Mouse (Mus musculus) neural tube, embryonic 11.5 days (tissue): Measurements from ENCODE around the gene Hnrnph1. TPM values are rescaled to one million over a fixed set of nuclear protein-coding genes. Genes with fewer than 3 reads are reported as not detected.
A peak's percentile ranks its signal among the peaks of the same experiment; 100 is the strongest.
"Not testable (repeated sequence)": the region's sequence is repeated elsewhere in the genome, so short reads cannot be mapped to it uniquely, and the experiment has no call there.

Experiments
- ATAC-seq: fragments of 200-750 bp; cut with Nextera tagmentation; 2 replicates; pipeline ENCODE4 v1.8.0; 2017; ENCODE audit warnings: moderate number of reproducible peaks, mild to moderate bottlenecking, moderate TSS enrichment, moderate library complexity; ENCODE audit not compliant: insufficient read depth, low FRiP score, low TSS enrichment
- DNase-seq: peaks from one replicate; pipeline ENCODE4 v3.0.0-alpha.2; 2015; ENCODE audit warnings: low spot score
- H3K27ac ChIP-seq: fragments of 300-500 bp; sonication (generic); 2 replicates; pipeline ENCODE4 v1.5.1; 2014; ENCODE audit warnings: low read depth, mild to moderate bottlenecking, low read length
- H3K27me3 ChIP-seq: fragments of 300-500 bp; sonication (generic); 2 replicates; pipeline ENCODE4 v1.6.1; 2014; ENCODE audit warnings: mild to moderate bottlenecking, low read length, mixed read lengths; ENCODE audit not compliant: control insufficient read depth, insufficient read depth
- H3K36me3 ChIP-seq: fragments of 300-500 bp; sonication (generic); 2 replicates; pipeline ENCODE4 v1.6.1; 2014; ENCODE audit warnings: mild to moderate bottlenecking, low read length, moderate library complexity, mixed read lengths; ENCODE audit not compliant: control insufficient read depth, insufficient read depth
- H3K4me1 ChIP-seq: fragments of 300-500 bp; sonication (generic); 2 replicates; pipeline ENCODE4 v1.6.1; 2014; ENCODE audit warnings: low read length, mixed read lengths; ENCODE audit not compliant: control insufficient read depth, insufficient read depth
- H3K4me2 ChIP-seq: fragments of 300-500 bp; sonication (generic); 2 replicates; pipeline ENCODE4 v1.6.1; 2014; ENCODE audit warnings: low read depth, mild to moderate bottlenecking, moderate library complexity
- H3K4me3 ChIP-seq: fragments of 300-500 bp; sonication (generic); 2 replicates; pipeline ENCODE4 v1.5.1; 2014; ENCODE audit warnings: low read depth, low read length
- H3K9ac ChIP-seq: fragments of 300-500 bp; sonication (generic); 2 replicates; pipeline ENCODE4 v1.6.1; 2014; ENCODE audit warnings: mild to moderate bottlenecking, low read length
- H3K9me3 ChIP-seq: fragments of 300-500 bp; sonication (generic); 2 replicates; pipeline ENCODE4 v1.6.1; 2016; ENCODE audit warnings: low read length; ENCODE audit not compliant: control insufficient read depth
- WGBS: fragments of 180-500 bp; shearing (Covaris S2); extraction: QIAGEN DNeasy Blood & Tissue Kit; methylation state at CpG from one replicate; pipeline ENCODE4 v1.1.7; 2014; 5-methylcytosine and 5-hydroxymethylcytosine counted together
- polyA plus RNA-seq: library from polyadenylated mRNA; unstranded; fragments of >200 nt; fragmentation: Nextera tagmentation; extraction: Ambion mirVana; gene quantifications from 2 replicates; pipeline ENCODE4 v1.2.1, GENCODE M21; 2014

Hnrnph1 gene
- polyA plus RNA-seq, 1 experiment from 2014 or later: 876 TPM

DNA sequence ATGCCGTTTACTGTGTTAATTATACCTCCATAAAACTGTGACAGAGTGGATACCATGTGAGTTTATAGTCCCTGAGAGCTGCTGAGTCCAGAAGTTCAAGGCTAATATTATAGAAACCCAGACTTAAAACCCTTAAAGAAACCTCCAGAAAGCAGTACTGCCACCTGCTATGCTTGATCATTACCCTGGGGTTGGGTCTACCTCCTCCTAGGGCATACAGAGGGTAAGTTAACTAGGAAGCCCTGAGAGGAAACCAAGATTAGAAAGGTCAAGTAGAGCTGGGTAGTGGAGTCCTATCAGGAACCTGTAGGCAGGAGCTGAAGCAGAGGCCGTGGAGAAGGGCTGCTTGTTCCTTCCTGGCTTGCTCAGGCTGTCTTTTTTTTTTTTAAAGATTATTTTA, 24.6 kb upstream of the Hnrnph1 start:
- ATAC-seq: no peak
- DNase-seq: no peak
- WGBS: 78% methylated on average over 2 of the region's 2 CpGs
- no peak overlapping the region for H3K4me3 ChIP-seq
- no peak overlapping the region for H3K9ac ChIP-seq
- H3K36me3 ChIP-seq: no peaks in the 10 kb centered on the region
- H3K9me3 ChIP-seq: no peaks in the 10 kb centered on the region
- H3K4me1 ChIP-seq: no peaks in the 10 kb centered on the region
- H3K27me3 ChIP-seq: no peaks in the 10 kb centered on the region
- H3K27ac ChIP-seq: no peak overlapping the region
- H3K4me2 ChIP-seq: no peak overlapping the region

DNA sequence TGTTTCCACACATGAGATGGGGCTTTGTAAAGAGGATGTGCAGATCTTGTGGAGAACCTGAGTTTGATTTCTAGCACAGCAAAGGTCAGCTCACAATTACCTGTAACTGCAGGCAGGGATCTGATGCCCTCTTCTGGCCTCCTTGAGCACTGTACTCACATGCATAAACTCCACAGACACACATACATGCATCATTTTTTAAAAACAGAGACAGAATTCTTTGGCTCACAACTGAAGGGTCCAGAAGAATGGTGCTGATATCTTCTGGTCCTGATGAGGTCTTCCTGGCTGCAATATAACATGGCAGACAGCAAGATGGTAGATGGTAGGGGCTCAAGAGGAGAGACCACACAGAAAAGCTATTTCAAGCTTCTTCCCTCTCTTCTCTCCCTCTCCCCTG, 22.6 kb upstream of the Hnrnph1 start, which contains the start of gene Cby3:
Cby3 (plus strand) TSS at position 301 of the 400 bp plus-strand sequence.
- no peak within 1 kb of the TSS for H3K27ac ChIP-seq
- ATAC-seq (no peak), DNase-seq (no peak)
- H3K4me3 ChIP-seq: no peak within 1 kb of the TSS
- no peaks in the 10 kb centered on the region for H3K36me3 ChIP-seq
- no peak within 1 kb of the TSS for H3K4me2 ChIP-seq
- H3K4me1 ChIP-seq: no peaks in the 10 kb centered on the region
- no peaks in the 10 kb centered on the region; the same call in 1 of the 2 replicates for H3K27me3 ChIP-seq
- H3K9ac ChIP-seq: no peak within 1 kb of the TSS
- no peaks in the 10 kb centered on the region for H3K9me3 ChIP-seq

DNA sequence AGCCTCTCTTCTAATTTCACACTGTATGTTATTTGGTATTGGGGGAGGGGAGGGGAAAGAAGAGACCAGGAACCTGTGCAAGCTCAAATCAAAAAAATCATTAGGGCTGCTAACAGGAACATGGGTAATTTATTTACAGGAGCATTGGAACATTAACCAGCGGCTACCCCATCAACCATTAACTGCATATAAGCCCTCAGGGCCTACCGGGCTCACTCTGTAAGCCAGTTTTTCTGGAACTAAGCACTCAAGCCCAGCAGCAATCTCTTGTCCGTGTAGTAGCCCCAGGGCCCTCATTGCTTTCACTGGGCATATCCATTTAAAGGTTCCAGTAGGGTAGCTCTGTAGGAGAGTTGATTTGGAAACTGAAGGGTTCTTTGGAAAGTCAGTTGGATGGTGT, 21.9 kb upstream of the Hnrnph1 start:
- DNase-seq (no peak), ATAC-seq (no peak)
- Histone ChIP-seq H3K36me3 (no peaks in the 10 kb centered on the region), H3K9me3 (no peaks in the 10 kb centered on the region), H3K4me2 (no peak overlapping the region), H3K4me3 (no peak overlapping the region), H3K4me1 (no peaks in the 10 kb centered on the region), H3K27me3 (no peaks in the 10 kb centered on the region; the same call in 1 of the 2 replicates), H3K9ac (no peak overlapping the region), H3K27ac (no peak overlapping the region)
- WGBS: 71% methylated on average over 3 of the region's 3 CpGs

DNA sequence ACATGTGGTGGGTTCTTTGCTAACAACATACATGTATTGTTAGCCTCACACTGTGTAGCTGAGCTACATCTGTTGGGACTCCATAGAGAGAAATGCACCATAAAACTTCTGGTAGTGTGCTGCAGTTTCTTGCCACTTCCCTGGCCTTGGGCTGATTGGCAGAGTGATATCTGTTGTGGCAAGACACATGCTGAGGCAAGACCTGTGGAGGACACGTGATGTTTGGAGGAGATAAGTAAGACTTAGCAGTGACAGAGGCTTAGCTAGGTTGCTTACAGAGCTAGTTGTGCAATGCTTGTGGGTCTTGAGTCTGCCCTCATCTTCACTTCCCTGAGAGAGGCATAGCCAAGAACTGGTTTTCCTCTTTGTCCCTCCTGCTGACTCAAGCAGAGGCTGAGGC, 21.4 kb upstream of the Hnrnph1 start:
- DNase-seq (no peak), ATAC-seq (no peak)
- no peaks in the 10 kb centered on the region for H3K4me1 ChIP-seq
- H3K4me3 ChIP-seq: no peak overlapping the region
- WGBS: 77% methylated on average over 1 of the region's 1 CpGs
- H3K9me3 ChIP-seq: no peaks in the 10 kb centered on the region
- no peaks in the 10 kb centered on the region; the same call in 1 of the 2 replicates for H3K27me3 ChIP-seq
- no peak overlapping the region for H3K27ac ChIP-seq
- H3K36me3 ChIP-seq: no peaks in the 10 kb centered on the region
- H3K4me2 ChIP-seq: no peak overlapping the region
- no peak overlapping the region for H3K9ac ChIP-seq

DNA sequence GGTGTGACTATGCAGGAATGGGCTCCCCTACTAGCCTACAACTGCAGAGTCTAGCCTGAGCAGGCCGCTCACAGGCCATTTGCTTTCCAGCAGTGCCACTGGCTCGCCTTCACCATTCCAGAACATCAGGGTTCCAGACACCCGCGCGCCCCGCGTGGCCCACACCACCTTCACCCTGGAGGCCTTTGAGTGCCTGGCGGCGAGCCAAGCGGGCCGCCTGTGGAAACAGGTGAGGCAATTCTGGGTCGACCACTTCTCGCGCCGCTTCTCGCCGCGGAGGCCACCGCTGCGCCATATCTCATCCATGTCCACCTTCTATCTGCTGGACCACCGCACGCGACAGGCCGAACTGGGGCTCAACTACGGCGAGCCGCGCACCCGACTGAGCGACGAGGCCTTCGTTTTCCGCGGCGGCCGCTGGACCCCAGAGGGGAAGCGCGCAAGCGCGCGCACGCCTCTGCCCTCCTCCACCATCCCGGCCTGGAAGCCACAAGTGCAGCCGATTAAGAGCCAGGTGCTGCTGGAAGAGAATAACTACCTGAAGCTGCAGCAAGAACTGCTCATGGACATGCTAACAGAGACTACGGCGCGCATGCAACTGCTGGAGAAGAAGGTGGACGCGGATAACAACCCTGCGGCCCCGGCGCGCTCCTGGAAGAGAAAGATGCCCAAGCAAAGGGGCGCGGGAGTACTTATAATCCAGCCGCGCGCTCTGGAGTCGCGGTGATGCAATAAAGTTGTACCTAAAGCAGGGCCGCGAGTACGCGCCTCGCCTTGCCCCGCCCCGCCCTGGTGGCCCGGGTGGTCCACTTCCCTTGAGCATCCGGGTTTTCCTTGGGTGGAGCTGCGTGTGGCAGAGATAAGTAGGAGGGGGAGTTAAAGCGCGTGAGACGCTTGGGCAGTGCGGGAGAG, 17.6 kb upstream of the Hnrnph1 start:
- H3K9ac ChIP-seq: peak overlapping the region; percentile 58
- H3K36me3 ChIP-seq: no peaks in the 10 kb centered on the region
- ATAC-seq (no peak; the same call in 1 of the 2 replicates), DNase-seq (peak; percentile 68)
- no peaks in the 10 kb centered on the region for H3K9me3 ChIP-seq
- H3K4me1 ChIP-seq: no peaks in the 10 kb centered on the region
- H3K27me3 ChIP-seq: no peaks in the 10 kb centered on the region; the same call in 1 of the 2 replicates
- H3K4me2 ChIP-seq: peak overlapping the region; percentile 89
- H3K4me3 ChIP-seq: peak overlapping the region; percentile 52
- H3K27ac ChIP-seq: no peak overlapping the region
- WGBS: 2% methylated on average over 74 of the region's 74 CpGs

DNA sequence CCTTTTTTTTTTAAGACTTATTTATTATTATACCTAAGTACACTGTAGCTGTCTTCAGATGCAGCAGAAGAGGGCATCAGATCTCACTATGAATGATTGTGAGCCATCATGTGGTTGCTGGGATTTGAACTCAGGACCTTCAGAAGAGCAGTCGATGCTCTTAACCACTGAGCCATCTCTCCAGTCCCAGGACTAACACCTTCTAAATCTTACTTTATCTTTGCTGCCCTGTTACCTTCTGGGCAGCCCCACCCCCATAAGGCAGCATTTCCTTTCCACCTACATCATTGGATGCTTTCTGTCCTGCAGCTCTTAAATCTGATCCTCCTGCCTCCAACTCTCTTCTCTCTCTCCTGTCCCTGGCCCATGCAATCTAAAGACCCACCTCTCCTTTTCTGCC, 15.5 kb upstream of the Hnrnph1 start:
- H3K27me3 ChIP-seq, H3K27ac ChIP-seq, H3K4me1 ChIP-seq, ATAC-seq, H3K4me2 ChIP-seq, H3K9ac ChIP-seq, H3K4me3 ChIP-seq, DNase-seq, H3K9me3 ChIP-seq, H3K36me3 ChIP-seq: not testable (repeated sequence)
- WGBS: 91% methylated on average over 1 of the region's 1 CpGs

DNA sequence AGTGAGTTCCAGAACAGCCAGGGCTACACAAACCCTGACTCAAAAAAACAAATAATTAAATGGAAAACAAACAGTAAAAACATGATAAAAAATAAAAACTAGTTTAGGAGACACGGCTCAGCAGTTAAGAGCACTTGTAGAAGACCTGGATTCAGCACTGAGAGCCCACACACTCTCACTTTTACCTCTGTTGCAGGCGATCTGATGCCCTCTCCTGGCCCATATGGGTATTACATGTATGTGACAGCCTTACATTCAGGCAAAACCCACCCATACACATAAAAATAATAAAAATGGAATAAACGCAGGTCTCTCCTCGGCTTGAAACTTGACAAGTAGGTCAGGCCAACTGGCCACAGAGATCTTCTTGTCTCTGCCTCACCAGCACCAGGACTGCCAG, 12.2 kb upstream of the Hnrnph1 start:
- Histone ChIP-seq H3K9ac (no peak overlapping the region), H3K9me3 (no peaks in the 10 kb centered on the region), H3K27ac (no peak overlapping the region), H3K4me2 (no peak overlapping the region), H3K4me1 (no peaks in the 10 kb centered on the region), H3K27me3 (no peaks in the 10 kb centered on the region), H3K36me3 (no peaks in the 10 kb centered on the region), H3K4me3 (no peak overlapping the region)
- DNase-seq: peak; percentile 67
- whole genome bisulfite sequencing: 14% methylated on average over 4 of the region's 4 CpGs
- no peak for ATAC-seq

DNA sequence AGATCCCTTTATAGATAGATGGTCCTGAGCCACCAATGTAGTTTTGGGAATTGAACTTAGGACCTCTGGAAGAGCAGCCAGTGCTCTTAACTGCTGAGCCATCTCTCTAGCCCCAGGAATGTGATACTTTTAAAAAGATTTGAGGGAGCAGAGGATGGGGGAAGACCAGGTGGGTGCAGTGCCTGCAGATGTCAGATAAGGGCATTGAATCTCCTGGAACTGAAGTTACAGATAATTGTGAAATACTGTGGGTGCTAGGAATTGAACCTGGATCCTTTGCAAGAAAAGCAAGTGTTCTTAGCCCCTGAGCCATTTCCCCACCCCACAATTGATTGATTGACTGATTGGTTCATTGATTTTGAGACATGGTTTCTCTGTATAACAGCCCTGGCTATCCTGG, 11.5 kb upstream of the Hnrnph1 start:
- H3K4me3 ChIP-seq: no peak overlapping the region
- H3K27ac ChIP-seq: no peak overlapping the region
- no peaks in the 10 kb centered on the region for H3K36me3 ChIP-seq
- no peaks in the 10 kb centered on the region for H3K4me1 ChIP-seq
- no peak overlapping the region for H3K9ac ChIP-seq
- H3K27me3 ChIP-seq: no peaks in the 10 kb centered on the region
- DNase-seq (no peak), ATAC-seq (no peak)
- H3K4me2 ChIP-seq: no peak overlapping the region
- H3K9me3 ChIP-seq: no peaks in the 10 kb centered on the region

DNA sequence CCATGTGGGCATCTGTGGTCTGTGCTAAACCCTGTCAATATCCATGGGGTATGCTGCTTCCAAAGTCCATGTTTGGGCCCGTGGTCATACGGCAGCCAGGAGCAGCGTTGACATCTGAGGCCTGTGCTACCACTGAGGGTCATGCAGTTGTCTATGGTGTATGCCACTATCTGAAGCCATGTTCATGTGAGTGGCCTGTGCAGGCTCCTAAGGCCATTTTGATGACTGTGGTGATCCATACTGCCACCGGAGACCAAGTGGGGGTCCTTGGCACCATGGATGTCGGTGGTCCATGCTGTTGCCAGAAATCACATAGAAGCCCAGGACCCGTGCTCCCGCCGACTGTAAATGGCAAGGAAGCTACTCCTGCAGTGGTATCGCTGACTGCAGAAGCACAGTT, 9.3 kb upstream of the Hnrnph1 start:
- DNase-seq (no peak), ATAC-seq (no peak)
- H3K27me3 ChIP-seq: no peaks in the 10 kb centered on the region
- H3K27ac ChIP-seq: no peak overlapping the region
- no peaks in the 10 kb centered on the region for H3K36me3 ChIP-seq
- no peaks in the 10 kb centered on the region for H3K9me3 ChIP-seq
- no peak overlapping the region for H3K4me2 ChIP-seq
- H3K4me3 ChIP-seq: no peak overlapping the region
- H3K4me1 ChIP-seq: no peaks in the 10 kb centered on the region
- no peak overlapping the region for H3K9ac ChIP-seq
- WGBS: 91% methylated on average over 9 of the region's 9 CpGs
